Mouse (Mus musculus) lung, adult 10 weeks (tissue): ENCODE data around the gene Epop. TPM values are rescaled to one million over a fixed set of nuclear protein-coding genes. Genes with fewer than 3 reads are reported as not detected.

ENCODE experiments used
- polyA plus RNA-seq: library from polyadenylated mRNA; stranded (reverse); fragments of 350-450 nt; fragmentation: Illumina TruSeq; extraction: RNeasy Lipid Tissue Mini Kit (QIAGEN cat#74804); gene quantifications from one replicate; pipeline ENCODE4 v1.2.3, GENCODE M21; 2014; ENCODE audit warnings: low read depth, low replicate concordance; ENCODE audit not compliant: insufficient read depth

Gene Epop
- 3.0 TPM for polyA plus RNA-seq

GRCm38 (mm10) chr11:97629576-97629975, at the start of gene Epop:
Gene Epop (minus strand): TSS chr11:97629702.

GRCm38 (mm10) chr11:97662893-97663527, 33.5 kb upstream of the Epop start, which contains the start of gene Mllt6:
Gene Mllt6 (plus strand): TSS chr11:97663414.

Other genes with a start within 250 kb of the Epop start
- 23.8 TPM for gene Arhgap23, start 214.2 kb downstream of the Epop start, polyA plus RNA-seq
- not detected for gene 4933428G20Rik, start 129.4 kb downstream of the Epop start, polyA plus RNA-seq
- gene Srcin1, start 53.5 kb downstream of the Epop start, polyA plus RNA-seq: 1.5 TPM
- gene Mllt6, start 33.7 kb upstream of the Epop start, polyA plus RNA-seq: 18.8 TPM
- gene Cisd3, start 56.1 kb upstream of the Epop start, polyA plus RNA-seq: 46.0 TPM
- 12.3 TPM for gene Pcgf2, start 70.8 kb upstream of the Epop start, polyA plus RNA-seq
- 212 TPM for gene Psmb3, start 73.7 kb upstream of the Epop start, polyA plus RNA-seq
- 8.3 TPM for gene Pip4k2b, start 115.0 kb upstream of the Epop start, polyA plus RNA-seq
- gene Cwc25, start 136.9 kb upstream of the Epop start, polyA plus RNA-seq: 7.0 TPM
- gene 1700001P01Rik, start 146.2 kb upstream of the Epop start, polyA plus RNA-seq: not detected
- 974 TPM for gene Rpl23, start 152.7 kb upstream of the Epop start, polyA plus RNA-seq
- gene Lasp1, start 169.3 kb upstream of the Epop start, polyA plus RNA-seq: 63.9 TPM
- 2.6 TPM for gene B230217C12Rik, start 211.1 kb upstream of the Epop start, polyA plus RNA-seq